Mouse (Mus musculus) C2C12 (cell line): Measurements from ENCODE around the gene Ston2. TPM values are rescaled to one million over a fixed set of nuclear protein-coding genes. Genes with fewer than 3 reads are reported as not detected.

Source experiments
- H3K27me3 ChIP-seq: one replicate; pipeline ENCODE4 v1.6.1; 2011; ENCODE audit not compliant: control insufficient read depth, insufficient read depth, insufficient read length
- H3K36me3 ChIP-seq: one replicate; pipeline ENCODE4 v1.6.1; 2011; ENCODE audit not compliant: control insufficient read depth, insufficient read depth
- H3K4me3 ChIP-seq: one replicate; pipeline ENCODE4 v1.5.1; 2011; ENCODE audit warnings: mild to moderate bottlenecking, control low read depth; ENCODE audit not compliant: poor library complexity, insufficient read depth, severe bottlenecking
- H3K79me2 ChIP-seq: one replicate; pipeline ENCODE4 v1.6.1; 2011; ENCODE audit not compliant: control insufficient read depth, insufficient read depth
- H3K79me3 ChIP-seq: one replicate; pipeline ENCODE4 v1.6.1; 2011; ENCODE audit warnings: low read depth, control low read depth
- H3ac ChIP-seq: one replicate; pipeline ENCODE3; 2011; ENCODE audit warnings: low read depth; ENCODE audit not compliant: control insufficient read depth, insufficient read length
- CEBPB ChIP-seq: IDR thresholded peaks from one replicate; pipeline ENCODE4 v1.6.1; 2011; ENCODE audit warnings: low read depth, mild to moderate bottlenecking, control low read depth, moderate library complexity
- CTCF ChIP-seq: IDR thresholded peaks from one replicate; pipeline ENCODE4 v1.5.1; 2011; ENCODE audit not compliant: control insufficient read depth, insufficient read depth, insufficient read length
- FOSL1 ChIP-seq: IDR thresholded peaks from one replicate; pipeline ENCODE4 v1.8.0; 2011; ENCODE audit warnings: mild to moderate bottlenecking, low read length; ENCODE audit not compliant: poor library complexity, insufficient read depth, severe bottlenecking
- MAX ChIP-seq: IDR thresholded peaks from one replicate; pipeline ENCODE4 v1.6.1; 2011; ENCODE audit warnings: mild to moderate bottlenecking, control low read depth
- MYOD1 ChIP-seq: IDR thresholded peaks from one replicate; pipeline ENCODE4 v1.6.1; 2011; ENCODE audit warnings: low read depth; ENCODE audit not compliant: control insufficient read depth, insufficient read length
- MYOG ChIP-seq: IDR thresholded peaks from one replicate; pipeline ENCODE4 v1.6.1; 2011; ENCODE audit not compliant: control insufficient read depth, insufficient read length; ENCODE audit errors: extremely low read depth
- USF1 ChIP-seq: IDR thresholded peaks from one replicate; pipeline ENCODE4 v1.6.1; 2011; ENCODE audit warnings: low read depth, mild to moderate bottlenecking, control low read depth, moderate library complexity
- polyA plus RNA-seq: library from polyadenylated mRNA; unstranded; fragments of >200 nt; fragmentation: generic; extraction: Trizol; gene quantifications from one replicate; pipeline ENCODE4 v1.2.1, GENCODE M21; 2012; ENCODE audit warnings: missing spikeins

Ston2 gene
- polyA plus RNA-seq, 1 experiment: 11.6 TPM

DNA sequence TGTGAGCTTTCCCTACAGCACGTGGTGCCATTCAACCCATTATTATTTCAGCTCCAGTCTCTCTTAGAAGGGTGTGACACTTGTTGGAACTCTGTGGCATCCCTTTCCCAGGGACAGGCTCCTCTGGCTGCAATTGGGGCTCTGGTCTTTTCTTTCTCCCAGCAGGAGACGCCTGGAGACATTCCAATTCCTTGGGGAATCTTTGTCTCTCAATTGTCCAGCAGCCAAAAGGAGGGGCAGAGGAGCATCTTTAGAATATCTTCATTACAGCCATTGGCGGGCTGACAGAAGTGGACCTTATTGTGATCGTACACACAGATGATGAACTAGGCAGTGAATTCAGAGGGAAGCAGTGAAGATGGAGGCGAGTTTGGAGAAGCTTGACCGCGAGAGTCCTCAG lies 180.5 kb downstream of the Ston2 start:
- H3K79me3 ChIP-seq: no peaks in the 10 kb centered on the region
- no peak overlapping the region for H3K4me3 ChIP-seq
- no peak overlapping the region for H3ac ChIP-seq
- H3K79me2 ChIP-seq: no peaks in the 10 kb centered on the region
- TF ChIP-seq CEBPB (no peak), CTCF (no peak)
- no peaks in the 10 kb centered on the region for H3K27me3 ChIP-seq
- H3K36me3 ChIP-seq: no peaks in the 10 kb centered on the region

DNA sequence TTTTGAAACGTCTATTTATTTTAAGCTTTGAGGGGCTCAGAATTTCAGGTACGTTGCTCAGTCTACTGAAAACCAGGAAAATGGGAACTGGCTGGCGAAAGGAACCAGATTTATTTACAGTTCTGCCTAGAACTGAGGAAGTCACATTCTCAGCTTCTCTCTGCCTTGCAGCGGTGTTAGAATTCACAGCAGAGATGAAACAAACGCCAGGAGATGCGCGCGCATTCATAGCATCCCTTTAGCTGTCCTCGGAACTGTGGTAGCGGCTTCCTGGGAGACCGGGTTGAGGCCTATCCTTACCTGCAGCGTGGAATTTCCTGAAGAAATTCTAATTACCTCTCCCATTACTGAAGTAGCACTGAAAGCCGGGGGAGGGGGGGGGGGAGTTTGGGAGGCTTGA lies 181.5 kb downstream of the Ston2 start:
- TF ChIP-seq CEBPB: no peak
- TF ChIP-seq FOSL1: no peak
- TF ChIP-seq MYOG: no peak
- no peak for TF ChIP-seq USF1
- no peak for TF ChIP-seq MYOD1
- H3K27me3 ChIP-seq: no peaks in the 10 kb centered on the region
- H3ac ChIP-seq: no peak overlapping the region
- H3K79me3 ChIP-seq: no peaks in the 10 kb centered on the region
- H3K4me3 ChIP-seq: no peak overlapping the region
- no peaks in the 10 kb centered on the region for H3K79me2 ChIP-seq
- no peaks in the 10 kb centered on the region for H3K36me3 ChIP-seq

- Histone ChIP-seq H3K27me3 (no peaks in the 10 kb centered on the region), H3K79me2 (no peaks in the 10 kb centered on the region), H3K79me3 (no peaks in the 10 kb centered on the region), H3K36me3 (no peaks in the 10 kb centered on the region), H3K4me3 (no peak overlapping the region), H3ac (no peak overlapping the region)
- TF ChIP-seq USF1: peak; percentile 60
- TF ChIP-seq FOSL1: no peak
These were observed 183.6 kb downstream of the Ston2 start for GRCm38 (mm10) chr12:91604600-91604999.

GRCm38 (mm10) chr12:91592128-91592527 lies 196.1 kb downstream of the Ston2 start:
- Histone ChIP-seq H3K27me3 (no peaks in the 10 kb centered on the region), H3K4me3 (no peak overlapping the region), H3K36me3 (no peaks in the 10 kb centered on the region), H3K79me3 (peaks cover 12% of the 10 kb centered on the region), H3K79me2 (peaks cover 24% of the 10 kb centered on the region), H3ac (no peak overlapping the region)
- no peak for TF ChIP-seq CTCF
- no peak for TF ChIP-seq CEBPB
- no peak for TF ChIP-seq USF1
- TF ChIP-seq MYOD1: no peak
- TF ChIP-seq FOSL1: no peak
- no peak for TF ChIP-seq MYOG
- no peak for TF ChIP-seq MAX

GRCm38 (mm10) chr12:91591191-91591590 lies 197.0 kb downstream of the Ston2 start:
- no peaks in the 10 kb centered on the region for H3K27me3 ChIP-seq
- no peak overlapping the region for H3ac ChIP-seq
- H3K79me3 ChIP-seq: peaks cover 18% of the 10 kb centered on the region
- H3K36me3 ChIP-seq: no peaks in the 10 kb centered on the region
- H3K79me2 ChIP-seq: peaks cover 33% of the 10 kb centered on the region
- H3K4me3 ChIP-seq: no peak overlapping the region
- TF ChIP-seq USF1: no peak
- TF ChIP-seq MYOG: no peak
- no peak for TF ChIP-seq FOSL1
- TF ChIP-seq CTCF: no peak

- peaks cover 18% of the 10 kb centered on the region for H3K79me3 ChIP-seq
- no peaks in the 10 kb centered on the region for H3K27me3 ChIP-seq
- TF ChIP-seq MYOD1 (no peak), MAX (no peak), FOSL1 (peak; percentile 76), CTCF (no peak), CEBPB (peak; percentile 8), MYOG (no peak)
- peak overlapping the region; percentile 53 for H3K4me3 ChIP-seq
- peaks cover 38% of the 10 kb centered on the region for H3K79me2 ChIP-seq
- no peaks in the 10 kb centered on the region for H3K36me3 ChIP-seq
- peak overlapping the region; percentile 73 for H3ac ChIP-seq
These were observed 197.5 kb downstream of the Ston2 start for GRCm38 (mm10) chr12:91590716-91591115.
